Mouse (Mus musculus): ENCODE results near the gene Tgfb1i1. TPM values are rescaled to one million over a fixed set of nuclear protein-coding genes. Genes with fewer than 3 reads are reported as not detected.
A peak's percentile ranks its signal among the peaks of the same experiment; 100 is the strongest.

Gene Tgfb1i1
- polyA plus RNA-seq, 1 experiment, result 56.7 TPM

- 63% methylated on average over 5 of the region's 5 CpGs for WGBS
- Histone ChIP-seq H3K27me3 (ENCODE audit: control insufficient read depth, insufficient read depth, low read length) (no peaks in the 10 kb centered on the region), H3K4me3 (ENCODE audit: low read depth, low read length) (no peak overlapping the region), H3K36me3 (ENCODE audit: control insufficient read depth, insufficient read depth, low read length) (peaks cover 22% of the 10 kb centered on the region), H3K4me1 (ENCODE audit: control insufficient read depth, insufficient read depth, insufficient read length, low read length) (peaks cover 12% of the 10 kb centered on the region; the same call in 1 of the 2 replicates), H3K27ac (ENCODE audit: insufficient read depth, low read depth, low read length) (no peak overlapping the region)
- no peak for TF ChIP-seq CTCF (IDR thresholded peaks at IDR 0.05; ENCODE audit: extremely low read depth, insufficient read length, insufficient replicate concordance, low read depth, low read length)
- TF ChIP-seq POLR2A (IDR thresholded peaks at IDR 0.05; ENCODE audit: low read depth, low read length), result no peak
Observed at GRCm38 (mm10) chr7:128284047-128284446, 37.4 kb downstream of the Tgfb1i1 start.

DNA sequence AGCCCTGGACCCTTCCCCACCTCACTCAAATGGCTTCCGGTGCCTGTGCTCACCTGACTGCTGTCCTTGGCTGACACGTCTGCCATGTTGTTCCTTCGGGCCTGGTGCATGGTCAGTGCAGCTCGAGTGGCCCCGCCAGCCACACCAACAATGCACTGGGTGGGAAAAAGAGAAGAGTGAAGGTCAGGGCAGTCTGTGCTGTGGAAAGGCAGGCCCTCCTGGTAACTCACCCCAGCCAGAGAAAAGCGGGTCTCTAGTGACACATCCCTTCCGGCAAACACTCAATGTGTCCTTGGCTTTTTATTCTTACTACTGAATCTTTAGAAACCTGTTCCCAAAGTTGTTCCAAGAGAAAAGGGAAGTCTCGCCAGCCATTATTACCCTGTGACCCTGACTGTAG is 38.4 kb downstream of the Tgfb1i1 start:
- Histone ChIP-seq H3K27me3 (ENCODE audit: control insufficient read depth, insufficient read depth, low read length) (no peaks in the 10 kb centered on the region), H3K4me3 (ENCODE audit: low read depth, low read length) (no peak overlapping the region), H3K36me3 (ENCODE audit: control insufficient read depth, insufficient read depth, low read length) (peaks cover 20% of the 10 kb centered on the region), H3K4me1 (ENCODE audit: control insufficient read depth, insufficient read depth, insufficient read length, low read length) (peaks cover 12% of the 10 kb centered on the region; the same call in 1 of the 2 replicates), H3K27ac (ENCODE audit: insufficient read depth, low read depth, low read length) (no peak overlapping the region)
- TF ChIP-seq POLR2A (IDR thresholded peaks at IDR 0.05; ENCODE audit: low read depth, low read length) (no peak), CTCF (IDR thresholded peaks at IDR 0.05; ENCODE audit: extremely low read depth, insufficient read length, insufficient replicate concordance, low read depth, low read length) (no peak)
- 92% methylated on average over 8 of the region's 8 CpGs for WGBS

DNA sequence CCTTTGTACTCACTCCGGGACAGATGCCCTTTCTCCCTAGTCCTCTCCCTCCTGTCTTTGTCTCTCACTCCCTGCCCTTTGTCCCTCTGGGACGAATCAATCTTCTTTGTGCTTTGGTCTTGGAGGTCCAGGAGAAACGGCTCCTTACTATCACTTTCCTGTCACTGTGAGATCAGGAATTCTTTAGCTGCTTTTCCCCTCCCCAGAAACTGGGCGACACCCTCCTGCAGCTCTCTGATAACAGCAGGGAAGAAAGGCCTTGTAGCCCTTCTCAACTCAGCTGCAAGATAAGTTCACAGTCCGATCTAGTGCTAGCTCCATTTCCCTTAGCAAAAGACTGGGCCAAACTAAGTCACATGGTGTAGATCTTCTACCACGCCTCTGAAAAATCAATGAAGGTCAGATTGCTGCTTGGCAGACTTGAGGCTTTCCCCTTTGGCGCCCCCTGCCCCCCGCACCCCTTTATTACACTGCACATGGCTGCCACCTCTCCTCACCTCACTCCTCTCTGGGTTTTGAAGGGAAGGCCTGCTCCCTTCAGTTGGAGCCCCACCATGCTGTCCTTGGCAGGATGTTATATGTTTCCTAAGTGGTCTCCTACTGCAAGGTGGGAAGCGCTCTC is 42.4 kb downstream of the Tgfb1i1 start:
- H3K27me3 ChIP-seq (ENCODE audit: control insufficient read depth, insufficient read depth, low read length), result no peaks in the 10 kb centered on the region
- H3K36me3 ChIP-seq (ENCODE audit: control insufficient read depth, insufficient read depth, low read length), result peaks cover 22% of the 10 kb centered on the region
- WGBS, result 23% methylated on average over 9 of the region's 9 CpGs
- peak; percentile 57; the same call in 1 of the 2 replicates for TF ChIP-seq CTCF (IDR thresholded peaks at IDR 0.05; ENCODE audit: extremely low read depth, insufficient read length, insufficient replicate concordance, low read depth, low read length)
- no peak for TF ChIP-seq POLR2A (IDR thresholded peaks at IDR 0.05; ENCODE audit: low read depth, low read length)
- peaks cover 12% of the 10 kb centered on the region; the same call in 1 of the 2 replicates for H3K4me1 ChIP-seq (ENCODE audit: control insufficient read depth, insufficient read depth, insufficient read length, low read length)
- H3K27ac ChIP-seq (ENCODE audit: insufficient read depth, low read depth, low read length), result peak overlapping the region; percentile 74
- H3K4me3 ChIP-seq (ENCODE audit: low read depth, low read length), result no peak overlapping the region

DNA sequence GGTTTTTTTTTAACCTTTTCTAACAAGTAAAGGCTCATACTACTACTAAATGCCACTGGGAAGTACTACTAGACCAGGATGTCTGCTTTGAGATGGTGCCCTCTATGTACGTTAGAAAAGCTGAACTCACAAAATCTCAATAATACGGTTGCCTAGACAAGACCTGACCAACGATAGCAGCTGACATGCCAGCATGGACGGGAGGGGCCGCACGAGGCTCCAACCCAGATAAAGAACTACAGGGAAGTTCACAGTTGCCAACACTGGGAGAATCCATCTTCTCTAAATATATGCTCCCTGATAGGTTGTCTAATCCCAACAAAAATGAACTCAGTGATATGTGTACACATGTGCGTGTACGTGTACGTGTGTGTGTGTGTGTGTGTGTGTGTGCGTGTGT is 48.2 kb downstream of the Tgfb1i1 start:
- Histone ChIP-seq H3K4me1 (ENCODE audit: control insufficient read depth, insufficient read depth, insufficient read length, low read length) (no peaks in the 10 kb centered on the region; the same call in 1 of the 2 replicates), H3K27me3 (ENCODE audit: control insufficient read depth, insufficient read depth, low read length) (no peaks in the 10 kb centered on the region), H3K36me3 (ENCODE audit: control insufficient read depth, insufficient read depth, low read length) (peaks cover 15% of the 10 kb centered on the region), H3K27ac (ENCODE audit: insufficient read depth, low read depth, low read length) (no peak overlapping the region), H3K4me3 (ENCODE audit: low read depth, low read length) (no peak overlapping the region)
- TF ChIP-seq CTCF (IDR thresholded peaks at IDR 0.05; ENCODE audit: extremely low read depth, insufficient read length, insufficient replicate concordance, low read depth, low read length), result no peak
- TF ChIP-seq POLR2A (IDR thresholded peaks at IDR 0.05; ENCODE audit: low read depth, low read length), result no peak
- 82% methylated on average over 10 of the region's 10 CpGs for WGBS

DNA sequence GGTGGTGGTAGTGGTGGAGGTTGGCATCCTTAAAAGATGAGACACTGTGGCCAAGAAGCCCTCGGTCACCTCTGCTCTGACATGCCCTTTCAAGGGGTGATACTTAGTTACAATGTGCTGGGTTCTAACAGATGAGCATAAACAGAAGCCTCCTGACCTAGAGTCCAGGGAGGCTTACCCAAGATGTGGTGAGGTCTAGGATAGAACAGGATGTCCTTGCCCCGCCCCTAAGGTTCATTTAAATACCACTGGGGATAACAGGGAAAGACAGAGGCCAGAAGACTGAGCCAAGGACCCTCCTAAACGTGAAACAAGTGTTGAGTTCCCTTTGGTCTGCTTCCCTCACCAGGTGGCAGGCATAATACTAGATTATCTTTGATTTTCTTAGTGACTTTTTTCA is 49.9 kb downstream of the Tgfb1i1 start:
- TF ChIP-seq CTCF (IDR thresholded peaks at IDR 0.05; ENCODE audit: extremely low read depth, insufficient read length, insufficient replicate concordance, low read depth, low read length) (no peak), POLR2A (IDR thresholded peaks at IDR 0.05; ENCODE audit: low read depth, low read length) (no peak)

DNA sequence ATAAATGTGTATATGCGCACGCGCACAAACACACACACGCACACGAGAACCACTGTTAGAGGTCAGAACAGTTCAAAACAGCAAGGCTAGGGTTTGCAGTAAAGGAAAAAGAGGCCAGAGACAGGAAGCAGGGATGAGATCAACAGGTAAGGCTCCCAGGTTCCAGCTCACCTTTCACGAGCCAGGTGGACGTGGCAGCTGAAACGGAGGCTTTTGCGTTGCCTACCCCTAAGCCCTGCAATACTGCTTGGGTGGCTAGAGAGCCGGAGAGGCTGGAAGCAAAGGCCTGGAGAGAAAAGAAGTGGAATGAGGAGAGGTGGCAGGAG is 50.6 kb downstream of the Tgfb1i1 start:
- H3K4me3 ChIP-seq (ENCODE audit: low read depth, low read length), result peak overlapping the region; percentile 88
- 0 out of 2 replicates have a peak, but pooled peaks cover 3% of the 10 kb centered on the region for H3K36me3 ChIP-seq (ENCODE audit: control insufficient read depth, insufficient read depth, low read length)
- no peaks in the 10 kb centered on the region for H3K27me3 ChIP-seq (ENCODE audit: control insufficient read depth, insufficient read depth, low read length)
- 9% methylated on average over 10 of the region's 10 CpGs for WGBS
- H3K27ac ChIP-seq (ENCODE audit: insufficient read depth, low read depth, low read length), result peak overlapping the region; percentile 36
- no peaks in the 10 kb centered on the region; the same call in 1 of the 2 replicates for H3K4me1 ChIP-seq (ENCODE audit: control insufficient read depth, insufficient read depth, insufficient read length, low read length)
- TF ChIP-seq POLR2A (IDR thresholded peaks at IDR 0.05; ENCODE audit: low read depth, low read length), result no peak
- TF ChIP-seq CTCF (IDR thresholded peaks at IDR 0.05; ENCODE audit: extremely low read depth, insufficient read length, insufficient replicate concordance, low read depth, low read length), result no peak

More for the DNA sequence above, 49.9 kb downstream of the Tgfb1i1 start:
- WGBS, result 57% methylated on average over 3 of the region's 3 CpGs
- Histone ChIP-seq H3K27me3 (ENCODE audit: control insufficient read depth, insufficient read depth, low read length) (no peaks in the 10 kb centered on the region), H3K36me3 (ENCODE audit: control insufficient read depth, insufficient read depth, low read length) (peaks cover 6% of the 10 kb centered on the region; the same call in 1 of the 2 replicates), H3K4me1 (ENCODE audit: control insufficient read depth, insufficient read depth, insufficient read length, low read length) (no peaks in the 10 kb centered on the region; the same call in 1 of the 2 replicates), H3K4me3 (ENCODE audit: low read depth, low read length) (no peak overlapping the region), H3K27ac (ENCODE audit: insufficient read depth, low read depth, low read length) (no peak overlapping the region)

GRCm38 (mm10) chr7:128297617-128298480 is 51.2 kb downstream of the Tgfb1i1 start, which contains the start of gene BC017158:
TSS of gene BC017158 (minus strand) at chr7:128298170.
- peak within 1 kb of the TSS; percentile 88 for H3K4me3 ChIP-seq (ENCODE audit: low read depth, low read length)

More at GRCm38 (mm10) chr7:128297617-128298480, 51.2 kb downstream of the Tgfb1i1 start, which contains the start of gene BC017158:
- TF ChIP-seq POLR2A (IDR thresholded peaks at IDR 0.05; ENCODE audit: low read depth, low read length), result peak; percentile 32; the same call in 1 of the 2 replicates
- TF ChIP-seq CTCF (IDR thresholded peaks at IDR 0.05; ENCODE audit: extremely low read depth, insufficient read length, insufficient replicate concordance, low read depth, low read length), result no peak
- WGBS, result under 1% methylated on average over 47 of the region's 47 CpGs
- no peaks in the 10 kb centered on the region; the same call in 1 of the 2 replicates for H3K4me1 ChIP-seq (ENCODE audit: control insufficient read depth, insufficient read depth, insufficient read length, low read length)
- no peaks in the 10 kb centered on the region for H3K27me3 ChIP-seq (ENCODE audit: control insufficient read depth, insufficient read depth, low read length)
- 0 out of 2 replicates have a peak, but pooled peaks cover 3% of the 10 kb centered on the region for H3K36me3 ChIP-seq (ENCODE audit: control insufficient read depth, insufficient read depth, low read length)
- H3K27ac ChIP-seq (ENCODE audit: insufficient read depth, low read depth, low read length), result peak within 1 kb of the TSS; percentile 36
